Mouse (Mus musculus) small intestine, adult 2 months (tissue): ENCODE data around the gene Mbtd1.

ENCODE experiments used
- CTCF ChIP-seq: fragments of 200-500 bp; IDR thresholded peaks from 2 replicates; pipeline ENCODE4 v1.5.1; 2012; ENCODE audit warnings: low read depth, mild to moderate bottlenecking, control low read depth, inconsistent platforms, low read length, moderate library complexity, mixed read lengths; ENCODE audit not compliant: insufficient replicate concordance, insufficient read length; ENCODE audit errors: extremely low read depth
- POLR2A ChIP-seq: fragments of 200-500 bp; IDR thresholded peaks from 2 replicates; pipeline ENCODE4 v1.6.1; 2012; ENCODE audit warnings: low read depth, mild to moderate bottlenecking, control low read depth, inconsistent platforms, low read length, moderate library complexity

DNA sequence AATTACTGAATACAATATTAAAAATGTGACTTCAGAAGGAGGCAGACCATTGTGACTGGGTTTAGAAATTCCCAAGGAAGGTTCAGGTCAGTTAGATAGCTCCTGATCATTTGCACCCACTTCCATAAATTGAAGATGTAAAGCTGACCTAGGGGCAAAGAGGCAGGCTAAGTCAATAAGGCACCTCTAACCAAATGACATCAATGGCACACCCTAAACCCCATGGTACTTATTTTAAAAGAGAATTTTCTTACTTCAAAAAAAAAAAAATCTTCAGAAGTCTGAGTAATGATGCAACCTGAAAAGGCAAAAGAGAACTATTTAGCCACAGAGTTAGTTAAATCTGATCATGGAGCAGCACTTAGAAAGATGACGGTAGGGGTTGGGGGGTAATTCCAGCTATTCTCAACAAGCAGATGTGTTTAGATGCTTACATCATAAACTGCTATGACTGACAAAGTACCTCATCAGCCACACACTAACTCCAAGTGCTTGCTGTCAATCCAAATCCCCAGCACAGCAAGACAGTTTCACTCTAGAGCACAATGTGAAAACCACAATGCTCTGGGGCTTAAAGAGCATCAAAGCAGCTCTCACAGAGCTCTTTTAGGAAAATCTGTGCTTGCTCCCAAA lies 25.0 kb upstream of the Mbtd1 start:
- TF ChIP-seq CTCF (no peak), POLR2A (no peak)
